Mouse (Mus musculus) stomach, embryonic 14.5 days (tissue): ENCODE data around the gene Inpp5k. TPM values are rescaled to one million over a fixed set of nuclear protein-coding genes. Genes with fewer than 3 reads are reported as not detected.
A peak's percentile ranks its signal among the peaks of the same experiment; 100 is the strongest.
"Not testable (repeated sequence)": the region's sequence is repeated elsewhere in the genome, so short reads cannot be mapped to it uniquely, and the experiment has no call there.

Source experiments
- ATAC-seq: fragments of 200-750 bp; cut with Nextera tagmentation; 2 replicates; pipeline ENCODE4 v1.8.0; 2017; ENCODE audit warnings: low read depth, moderate TSS enrichment; ENCODE audit not compliant: insufficient number of reproducible peaks, insufficient read depth, low FRiP score
- H3K27ac ChIP-seq: fragments of 300-500 bp; sonication (generic); 2 replicates; pipeline ENCODE4 v1.5.1; 2014; ENCODE audit warnings: mild to moderate bottlenecking, low read length, moderate library complexity, mixed read lengths
- H3K27me3 ChIP-seq: fragments of 300-500 bp; sonication (generic); 2 replicates; pipeline ENCODE4 v1.6.1; 2014; ENCODE audit warnings: low read length, control low read depth, mixed read lengths; ENCODE audit not compliant: control insufficient read depth, insufficient read depth
- H3K36me3 ChIP-seq: fragments of 300-500 bp; sonication (generic); 2 replicates; pipeline ENCODE4 v1.6.1; 2014; ENCODE audit warnings: mild to moderate bottlenecking, control low read depth, low read length, moderate library complexity, mixed read lengths; ENCODE audit not compliant: control insufficient read depth, insufficient read depth
- H3K4me1 ChIP-seq: fragments of 300-500 bp; sonication (generic); 2 replicates; pipeline ENCODE4 v1.6.1; 2014; ENCODE audit warnings: low read length, control low read depth, mixed read lengths; ENCODE audit not compliant: control insufficient read depth, insufficient read depth
- H3K4me2 ChIP-seq: fragments of 300-500 bp; sonication (generic); replicated peaks from 2 replicates; pipeline ENCODE4 v1.6.1; 2014; ENCODE audit warnings: low read depth, low read length, control low read depth
- H3K4me3 ChIP-seq: fragments of 300-500 bp; sonication (generic); 2 replicates; pipeline ENCODE4 v1.5.1; 2014; ENCODE audit warnings: low read depth, low read length, control low read depth
- H3K9ac ChIP-seq: fragments of 300-500 bp; sonication (generic); replicated peaks from 2 replicates; pipeline ENCODE4 v1.6.1; 2014; ENCODE audit warnings: low read depth, mild to moderate bottlenecking, control low read depth, low read length, moderate library complexity, mixed read lengths
- H3K9me3 ChIP-seq: fragments of 300-500 bp; sonication (generic); 2 replicates; pipeline ENCODE4 v1.6.1; 2016; ENCODE audit warnings: low read depth, low read length, control low read depth; ENCODE audit not compliant: control insufficient read depth
- WGBS: fragments of 180-500 bp; shearing (Covaris S2); extraction: QIAGEN DNeasy Blood & Tissue Kit; methylation state at CpG from one replicate; pipeline ENCODE4 v1.1.7; 2014; 5-methylcytosine and 5-hydroxymethylcytosine counted together
- polyA plus RNA-seq: library from polyadenylated mRNA; unstranded; fragments of >200 nt; fragmentation: Nextera tagmentation; extraction: Ambion mirVana; gene quantifications from 2 replicates; pipeline ENCODE4 v1.2.1, GENCODE M21; 2014

Inpp5k gene
- polyA plus RNA-seq, 1 experiment from 2014 or later = 27.7 TPM

GRCm38 (mm10) chr11:75684956-75685355 is 54.2 kb downstream of the Inpp5k start:
- Histone ChIP-seq H3K27ac (no peak overlapping the region), H3K4me2 (no peak overlapping the region), H3K9ac (no peak overlapping the region), H3K27me3 (no peaks in the 10 kb centered on the region), H3K36me3 (peaks cover 13% of the 10 kb centered on the region), H3K4me3 (no peak overlapping the region), H3K9me3 (no peaks in the 10 kb centered on the region), H3K4me1 (peaks cover 7% of the 10 kb centered on the region)
- no peak for ATAC-seq
- WGBS = 80% methylated on average over 2 of the region's 2 CpGs

DNA sequence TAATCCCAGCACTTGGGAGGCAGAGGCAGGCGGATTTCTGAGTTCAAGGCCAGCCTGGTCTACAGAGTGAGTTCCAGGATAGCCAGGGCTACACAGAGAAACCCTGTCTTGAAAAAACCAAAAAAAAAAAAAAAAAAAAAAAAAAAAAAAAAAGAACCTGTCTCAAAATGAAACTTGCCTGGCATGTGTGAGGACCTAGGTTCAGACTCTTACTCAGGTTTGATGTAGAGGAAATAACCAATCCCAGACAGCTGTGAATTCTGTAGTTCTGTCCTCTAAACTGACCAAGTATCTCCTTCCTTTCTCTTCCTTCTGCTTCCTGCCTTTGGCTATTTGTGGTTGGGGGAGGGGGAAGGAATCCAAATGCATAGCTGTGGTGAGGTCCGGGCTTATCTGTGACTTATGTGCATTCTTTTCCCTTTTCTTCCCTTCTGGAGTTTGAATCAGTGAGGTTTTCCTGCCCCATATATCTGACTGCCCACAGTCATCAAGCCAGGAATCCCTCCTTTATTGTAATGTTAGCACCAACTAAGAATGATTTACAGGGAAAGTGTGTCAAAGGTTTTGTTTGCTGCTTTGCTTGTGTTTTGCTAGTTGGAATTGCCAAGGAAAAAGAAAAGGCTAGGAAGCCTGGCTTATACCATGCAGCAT is 56.7 kb downstream of the Inpp5k start:
- no peak overlapping the region for H3K9ac ChIP-seq
- peaks cover 29% of the 10 kb centered on the region for H3K36me3 ChIP-seq
- H3K27ac ChIP-seq = 0 out of 2 replicates have a peak overlapping the region, but pooled peaks have one; percentile 21
- no peaks in the 10 kb centered on the region for H3K9me3 ChIP-seq
- 53% methylated on average over 2 of the region's 2 CpGs for WGBS
- H3K4me2 ChIP-seq = no peak overlapping the region
- H3K27me3 ChIP-seq = no peaks in the 10 kb centered on the region
- ATAC-seq = no peak
- no peak overlapping the region for H3K4me3 ChIP-seq
- H3K4me1 ChIP-seq = no peaks in the 10 kb centered on the region

- no peak overlapping the region for H3K27ac ChIP-seq
- no peaks in the 10 kb centered on the region for H3K27me3 ChIP-seq
- H3K4me2 ChIP-seq = no peak overlapping the region
- H3K4me3 ChIP-seq = no peak overlapping the region
- no peak for ATAC-seq
- peaks cover 33% of the 10 kb centered on the region for H3K36me3 ChIP-seq
- H3K9me3 ChIP-seq = no peaks in the 10 kb centered on the region
- H3K9ac ChIP-seq = no peak overlapping the region
- WGBS = 83% methylated on average over 2 of the region's 2 CpGs
- no peaks in the 10 kb centered on the region for H3K4me1 ChIP-seq
These were observed 57.3 kb downstream of the Inpp5k start for GRCm38 (mm10) chr11:75688132-75688531.

DNA sequence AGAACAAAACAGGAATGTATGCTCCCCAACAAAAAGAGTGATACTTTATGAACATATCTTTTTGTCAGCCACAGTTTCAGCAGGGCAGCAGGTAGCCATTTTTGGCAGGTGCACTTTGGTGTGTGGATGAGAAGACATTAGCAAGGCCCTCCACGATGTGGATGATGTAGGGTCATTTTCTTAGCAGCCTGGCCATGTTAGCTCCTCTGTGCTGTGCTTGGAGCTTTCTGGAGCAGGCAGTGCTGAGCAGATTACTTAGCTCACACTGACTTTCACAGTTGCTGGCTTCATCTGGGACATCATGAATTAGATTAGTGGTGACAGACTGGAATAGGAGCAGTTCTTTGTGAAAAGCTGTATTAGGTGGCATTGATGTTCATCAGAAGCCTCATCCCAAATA is 59.2 kb downstream of the Inpp5k start:
- H3K4me3 ChIP-seq = no peak overlapping the region
- no peaks in the 10 kb centered on the region for H3K9me3 ChIP-seq
- 81% methylated on average over 1 of the region's 1 CpGs for WGBS
- no peak for ATAC-seq
- no peak overlapping the region for H3K27ac ChIP-seq
- no peaks in the 10 kb centered on the region for H3K27me3 ChIP-seq
- H3K9ac ChIP-seq = no peak overlapping the region
- peaks cover 45% of the 10 kb centered on the region for H3K36me3 ChIP-seq
- H3K4me1 ChIP-seq = no peaks in the 10 kb centered on the region
- H3K4me2 ChIP-seq = no peak overlapping the region

- Histone ChIP-seq H3K9ac (no peak overlapping the region), H3K27ac (no peak overlapping the region), H3K4me1 (no peaks in the 10 kb centered on the region), H3K36me3 (peaks cover 50% of the 10 kb centered on the region), H3K9me3 (no peaks in the 10 kb centered on the region), H3K27me3 (no peaks in the 10 kb centered on the region), H3K4me3 (no peak overlapping the region), H3K4me2 (no peak overlapping the region)
- ATAC-seq = no peak
These were observed 60.3 kb downstream of the Inpp5k start for GRCm38 (mm10) chr11:75691047-75691446.

GRCm38 (mm10) chr11:75693570-75693969 is 62.8 kb downstream of the Inpp5k start:
- H3K9ac ChIP-seq = no peak overlapping the region
- no peak for ATAC-seq
- no peak overlapping the region for H3K4me3 ChIP-seq
- H3K36me3 ChIP-seq = peaks cover 72% of the 10 kb centered on the region
- 86% methylated on average over 5 of the region's 5 CpGs for WGBS
- H3K4me1 ChIP-seq = no peaks in the 10 kb centered on the region
- no peak overlapping the region for H3K4me2 ChIP-seq
- no peaks in the 10 kb centered on the region for H3K9me3 ChIP-seq
- H3K27me3 ChIP-seq = no peaks in the 10 kb centered on the region
- no peak overlapping the region for H3K27ac ChIP-seq

GRCm38 (mm10) chr11:75697464-75697863 is 66.7 kb downstream of the Inpp5k start:
- ATAC-seq, H3K4me1 ChIP-seq, H3K27me3 ChIP-seq, H3K27ac ChIP-seq, H3K9ac ChIP-seq, H3K4me2 ChIP-seq, H3K4me3 ChIP-seq, H3K9me3 ChIP-seq: not testable (repeated sequence)
- 93% methylated on average over 3 of the region's 3 CpGs for WGBS
- peaks cover 70% of the 10 kb centered on the region for H3K36me3 ChIP-seq
